Mouse (Mus musculus) testis, adult 2 months (tissue): ENCODE data around the gene Pomgnt1. TPM values are rescaled to one million over a fixed set of nuclear protein-coding genes. Genes with fewer than 3 reads are reported as not detected.

Experiments
- H3K27ac ChIP-seq: fragments of 200-500 bp; 2 replicates; pipeline ENCODE4 v1.5.1; 2012; ENCODE audit warnings: low read depth, low read length; ENCODE audit not compliant: control insufficient read depth, insufficient read depth
- H3K27me3 ChIP-seq: fragments of 200-500 bp; 2 replicates; pipeline ENCODE4 v1.6.1; 2012; ENCODE audit warnings: mild to moderate bottlenecking, low read length, moderate library complexity; ENCODE audit not compliant: control insufficient read depth, insufficient read depth
- H3K36me3 ChIP-seq: fragments of 200-500 bp; 2 replicates; pipeline ENCODE4 v1.6.1; 2012; ENCODE audit warnings: mild to moderate bottlenecking, low read length; ENCODE audit not compliant: control insufficient read depth, insufficient read depth
- H3K4me1 ChIP-seq: fragments of 200-500 bp; 2 replicates; pipeline ENCODE4 v1.6.1; 2012; ENCODE audit warnings: low read length; ENCODE audit not compliant: control insufficient read depth, insufficient read depth
- H3K4me3 ChIP-seq: fragments of 200-500 bp; 2 replicates; pipeline ENCODE4 v1.5.1; 2012; ENCODE audit warnings: low read depth, mild to moderate bottlenecking, low read length, moderate library complexity, mixed read lengths; ENCODE audit not compliant: control insufficient read depth
- CTCF ChIP-seq: fragments of 200-500 bp; IDR thresholded peaks from 2 replicates; pipeline ENCODE4 v1.5.1; 2012; ENCODE audit warnings: low read depth, mild to moderate bottlenecking, inconsistent platforms, low read length, moderate library complexity; ENCODE audit not compliant: control insufficient read depth, insufficient read depth, insufficient replicate concordance
- POLR2A ChIP-seq: fragments of 200-500 bp; IDR thresholded peaks from 2 replicates; pipeline ENCODE4 v1.6.1; 2012; ENCODE audit warnings: low read depth, mild to moderate bottlenecking, inconsistent platforms, low read length, moderate library complexity; ENCODE audit not compliant: control insufficient read depth
- polyA plus RNA-seq: library from polyadenylated mRNA; depleted of rRNA; stranded (reverse); fragments of >200 nt; gene quantifications from 2 replicates; pipeline ENCODE4 v1.2.3, GENCODE M21; 2012

The Pomgnt1 gene
- polyA plus RNA-seq, 1 experiment: 111 TPM

- H3K36me3 ChIP-seq: peaks cover 1% of the 10 kb centered on the region; the same call in 1 of the 2 replicates
- peak overlapping the region; percentile 96 for H3K4me3 ChIP-seq
- no peak for TF ChIP-seq CTCF
- no peak for TF ChIP-seq POLR2A
- H3K4me1 ChIP-seq: peaks cover 7% of the 10 kb centered on the region
- H3K27me3 ChIP-seq: no peaks in the 10 kb centered on the region
- H3K27ac ChIP-seq: peak overlapping the region; percentile 97
These were observed 46.2 kb upstream of the Pomgnt1 start for GRCm38 (mm10) chr4:116077240-116078095.

- Histone ChIP-seq H3K27me3 (no peaks in the 10 kb centered on the region), H3K4me3 (no peak overlapping the region), H3K27ac (no peak overlapping the region), H3K36me3 (peaks cover 2% of the 10 kb centered on the region; the same call in 1 of the 2 replicates), H3K4me1 (no peaks in the 10 kb centered on the region)
- TF ChIP-seq CTCF (no peak), POLR2A (no peak)
These were observed 35.0 kb upstream of the Pomgnt1 start for GRCm38 (mm10) chr4:116088510-116089249.

- Histone ChIP-seq H3K4me1 (no peaks in the 10 kb centered on the region), H3K4me3 (no peak overlapping the region), H3K27ac (no peak overlapping the region), H3K36me3 (peaks cover 4% of the 10 kb centered on the region), H3K27me3 (no peaks in the 10 kb centered on the region)
- TF ChIP-seq CTCF: no peak
- TF ChIP-seq POLR2A: no peak
These were observed 27.3 kb upstream of the Pomgnt1 start for GRCm38 (mm10) chr4:116096291-116096690.

- Histone ChIP-seq H3K27ac (no peak overlapping the region), H3K27me3 (no peaks in the 10 kb centered on the region), H3K4me1 (no peaks in the 10 kb centered on the region), H3K36me3 (peaks cover 4% of the 10 kb centered on the region), H3K4me3 (no peak overlapping the region)
- TF ChIP-seq CTCF (0 out of 2 replicates have a peak, but pooled peaks have one; percentile 0), POLR2A (no peak)
These were observed 26.4 kb upstream of the Pomgnt1 start for GRCm38 (mm10) chr4:116097211-116097610.

- Histone ChIP-seq H3K27ac (no peak overlapping the region), H3K4me3 (no peak overlapping the region), H3K4me1 (no peaks in the 10 kb centered on the region), H3K36me3 (peaks cover 4% of the 10 kb centered on the region), H3K27me3 (no peaks in the 10 kb centered on the region)
- no peak for TF ChIP-seq POLR2A
- no peak for TF ChIP-seq CTCF
These were observed 22.7 kb upstream of the Pomgnt1 start for GRCm38 (mm10) chr4:116100959-116101358.

- peaks cover 1% of the 10 kb centered on the region for H3K36me3 ChIP-seq
- TF ChIP-seq CTCF (no peak), POLR2A (no peak)
- no peak overlapping the region for H3K4me3 ChIP-seq
These were observed 18.4 kb upstream of the Pomgnt1 start for GRCm38 (mm10) chr4:116105278-116105677.

GRCm38 (mm10) chr4:116110695-116111094, 12.9 kb upstream of the Pomgnt1 start:
- Histone ChIP-seq H3K36me3 (no peaks in the 10 kb centered on the region), H3K4me1 (no peaks in the 10 kb centered on the region), H3K4me3 (no peak overlapping the region), H3K27me3 (no peaks in the 10 kb centered on the region), H3K27ac (no peak overlapping the region)
- TF ChIP-seq POLR2A (no peak), CTCF (no peak)

More at GRCm38 (mm10) chr4:116105278-116105677, 18.4 kb upstream of the Pomgnt1 start:
- no peaks in the 10 kb centered on the region for H3K4me1 ChIP-seq
- H3K27ac ChIP-seq: no peak overlapping the region
- H3K27me3 ChIP-seq: no peaks in the 10 kb centered on the region
